Mouse (Mus musculus) brown adipose tissue, adult 24 weeks (tissue): ENCODE measurements at regions not wholly inside any gene's neighbourhood (a gene's known extent, or its start where the extent isn't known, plus 50 kb on each side); places are given as distances from the start of the nearest gene placed in this dataset.

ENCODE experiments used
- H3K27ac ChIP-seq: fragments of 200-500 bp; replicated peaks from 2 replicates; pipeline ENCODE4 v1.5.1; 2012; ENCODE audit warnings: low read depth, mild to moderate bottlenecking, low read length
- H3K4me1 ChIP-seq: fragments of 200-500 bp; 2 replicates; pipeline ENCODE4 v1.6.1; 2012; ENCODE audit warnings: low read length, mixed read lengths; ENCODE audit not compliant: control insufficient read depth, insufficient read depth, insufficient read length
- H3K4me3 ChIP-seq: fragments of 200-500 bp; 2 replicates; pipeline ENCODE4 v1.5.1; 2012; ENCODE audit warnings: low read depth, mild to moderate bottlenecking, low read length, moderate library complexity; ENCODE audit not compliant: insufficient read depth

- no peak overlapping the region for H3K4me3 ChIP-seq
- H3K4me1 ChIP-seq: peaks cover 19% of the 10 kb centered on the region
- peak overlapping the region; percentile 43; the same call in 1 of the 2 replicates for H3K27ac ChIP-seq
These were observed 57.9 kb upstream of the Hdhd5 start for GRCm38 (mm10) chr6:120588701-120589659.

- H3K27ac ChIP-seq: 0 out of 2 replicates have a peak overlapping the region, but pooled peaks have one; percentile 4
- no peak overlapping the region for H3K4me3 ChIP-seq
- peaks cover 10% of the 10 kb centered on the region for H3K4me1 ChIP-seq
These were observed 54.8 kb upstream of the Hdhd5 start for GRCm38 (mm10) chr6:120585941-120586280.

- Histone ChIP-seq H3K4me3 (no peak overlapping the region), H3K27ac (0 out of 2 replicates have a peak overlapping the region, but pooled peaks have one; percentile 4), H3K4me1 (peaks cover 12% of the 10 kb centered on the region)
These were observed 54.2 kb upstream of the Hdhd5 start for GRCm38 (mm10) chr6:120585118-120585940.

GRCm38 (mm10) chr6:120581748-120582147 is 50.6 kb upstream of the Hdhd5 start:
- H3K4me1 ChIP-seq: peaks cover 14% of the 10 kb centered on the region
- H3K27ac ChIP-seq: no peak overlapping the region
- no peak overlapping the region for H3K4me3 ChIP-seq
